Mouse (Mus musculus): ENCODE measurements around the gene Ranbp10.
"Not testable (repeated sequence)": the region's sequence is repeated elsewhere in the genome, so short reads cannot be mapped to it uniquely, and the experiment has no call there.

Ranbp10 gene

DNA sequence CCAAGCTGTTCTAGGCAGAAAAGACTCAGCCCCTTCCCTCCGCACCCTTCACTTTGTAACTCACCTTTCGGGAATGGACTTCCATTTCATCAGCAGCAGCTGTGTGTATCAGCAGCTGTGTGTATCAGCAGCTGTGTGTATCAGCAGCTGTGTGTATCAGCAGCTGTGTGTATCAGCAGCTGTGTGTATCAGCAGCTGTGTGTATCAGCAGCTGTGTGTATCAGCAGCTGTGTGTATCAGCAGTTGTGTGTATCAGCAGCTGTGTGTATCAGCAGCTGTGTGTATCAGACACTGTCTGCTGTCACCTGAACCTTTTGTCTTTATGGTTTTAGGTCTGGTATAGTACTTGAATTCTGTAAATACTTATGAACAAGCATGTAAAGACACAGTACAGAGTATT, 6.6 kb upstream of the Ranbp10 start:
- DNase-seq = not testable (repeated sequence)

DNA sequence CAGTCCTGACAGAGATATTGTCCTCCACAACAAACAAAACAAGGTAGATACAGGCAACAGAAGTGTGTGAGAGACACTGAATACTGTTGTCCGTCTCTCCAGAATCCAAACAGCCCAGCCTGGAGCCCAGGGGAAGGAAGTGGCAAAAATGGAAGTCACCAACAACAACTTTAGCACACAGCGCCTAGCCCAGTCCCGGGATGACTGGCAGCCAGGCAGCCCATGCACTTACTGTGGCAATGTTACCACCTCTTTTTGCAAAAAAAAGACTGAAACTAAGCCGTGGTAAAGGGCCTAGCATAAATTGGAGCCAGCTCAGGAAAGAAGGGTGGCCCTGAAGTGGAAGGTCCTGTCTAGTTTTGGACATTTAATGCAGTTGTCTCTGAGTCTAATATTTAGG, 771 bp downstream of the Ranbp10 start:
- DNase-seq = no peak

DNA sequence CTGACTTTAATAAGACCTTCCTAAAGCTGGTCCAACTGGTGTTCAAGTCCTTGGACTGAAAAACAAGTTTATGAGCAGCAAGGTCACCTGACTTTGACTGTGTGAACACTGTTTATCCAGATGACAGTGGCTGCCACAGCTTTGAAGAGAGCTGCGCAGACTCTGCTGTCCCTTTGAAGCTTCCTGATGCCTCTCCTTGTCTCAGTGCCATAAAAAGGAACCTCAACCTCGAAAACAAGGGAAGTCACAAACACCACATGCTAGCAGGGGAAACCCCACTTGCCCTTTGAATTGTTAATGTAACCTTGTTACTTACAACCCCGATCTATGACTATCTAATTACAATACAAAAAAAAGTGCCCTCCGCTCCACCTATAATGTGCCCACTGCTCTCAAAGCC, 1.6 kb downstream of the Ranbp10 start:
- DNase-seq = no peak

DNA sequence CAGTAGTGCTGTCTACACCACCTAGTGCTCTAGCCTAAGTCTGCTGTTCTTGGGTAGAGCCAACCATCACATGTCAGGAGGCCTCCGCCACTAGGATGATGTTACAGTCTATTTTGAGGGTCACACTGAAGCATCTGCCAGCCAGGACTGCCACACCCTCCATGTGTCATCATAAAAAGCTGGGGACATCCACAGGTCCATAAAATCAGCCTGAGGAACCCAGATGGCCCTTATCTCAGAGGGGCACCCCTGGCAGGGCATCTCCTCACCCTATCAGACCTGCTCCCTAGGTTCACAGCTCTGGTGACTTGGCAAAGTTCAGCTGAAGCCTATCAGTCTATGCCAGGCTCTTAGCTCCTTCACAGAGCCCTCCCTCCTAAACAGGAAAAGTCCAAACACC, 6.2 kb downstream of the Ranbp10 start:
- DNase-seq = no peak

GRCm38 (mm10) chr8:105819659-105820058, 7.5 kb downstream of the Ranbp10 start:
- DNase-seq = no peak

DNA sequence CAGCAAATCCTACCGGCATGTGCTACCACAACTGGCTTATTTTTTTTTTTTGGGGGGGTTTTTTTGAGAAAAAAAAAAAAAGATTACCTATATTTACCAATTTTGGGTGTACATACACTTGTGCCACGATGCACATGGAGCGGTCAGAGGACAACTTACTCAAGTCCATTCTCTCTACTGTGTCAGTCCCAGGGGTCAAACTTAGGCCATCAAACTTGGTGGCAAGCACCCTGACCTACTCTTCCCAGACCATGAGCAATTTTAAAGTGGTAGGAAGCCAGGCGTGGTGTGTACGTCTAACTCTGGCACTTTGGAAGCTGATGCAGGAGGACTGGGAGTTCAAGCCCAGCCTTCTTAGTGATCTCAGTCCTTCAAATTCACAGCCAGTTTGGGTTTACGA, 13.9 kb downstream of the Ranbp10 start:
- DNase-seq = no peak

- DNase-seq = no peak
These were observed 14.6 kb downstream of the Ranbp10 start for GRCm38 (mm10) chr8:105812511-105812910.

DNA sequence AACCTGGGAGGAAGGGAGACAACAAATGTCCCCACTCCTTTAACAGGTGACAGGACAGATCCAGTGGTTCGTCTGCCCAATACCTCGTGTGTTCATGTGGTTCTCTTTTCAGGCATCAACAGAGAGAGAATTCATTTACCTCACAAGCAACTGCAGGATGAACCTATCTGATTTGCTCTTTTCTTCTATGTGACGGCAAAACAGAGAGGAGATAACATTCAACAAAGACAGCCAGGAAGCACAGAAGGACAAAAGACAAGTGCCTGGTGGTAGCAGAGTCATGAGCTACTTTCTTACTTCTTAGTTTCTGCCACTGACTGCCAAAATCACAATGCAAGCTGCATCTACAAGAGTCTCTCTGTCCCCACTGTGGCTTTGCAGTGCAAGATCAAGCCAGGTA, 15.6 kb downstream of the Ranbp10 start:
- DNase-seq = no peak

DNA sequence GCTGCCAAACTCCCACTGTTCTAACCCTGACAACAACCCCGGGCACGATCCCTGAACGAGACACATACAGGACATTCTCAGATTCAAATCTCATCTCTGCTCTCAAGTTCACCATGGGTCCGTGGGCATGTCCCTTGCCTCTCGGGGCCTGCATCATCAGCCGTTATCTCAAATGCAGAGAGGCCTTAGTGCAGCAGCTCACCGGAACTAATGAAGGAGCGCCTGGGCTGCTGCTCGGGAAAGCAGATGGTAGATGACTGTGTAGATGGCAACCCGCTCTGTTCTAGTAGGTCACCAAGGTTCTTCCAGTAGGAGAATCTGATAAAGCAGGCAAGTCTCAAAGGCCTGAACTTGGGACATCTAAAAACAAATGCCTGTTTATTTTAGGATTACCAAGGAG, 16.1 kb downstream of the Ranbp10 start:
- DNase-seq = no peak

DNA sequence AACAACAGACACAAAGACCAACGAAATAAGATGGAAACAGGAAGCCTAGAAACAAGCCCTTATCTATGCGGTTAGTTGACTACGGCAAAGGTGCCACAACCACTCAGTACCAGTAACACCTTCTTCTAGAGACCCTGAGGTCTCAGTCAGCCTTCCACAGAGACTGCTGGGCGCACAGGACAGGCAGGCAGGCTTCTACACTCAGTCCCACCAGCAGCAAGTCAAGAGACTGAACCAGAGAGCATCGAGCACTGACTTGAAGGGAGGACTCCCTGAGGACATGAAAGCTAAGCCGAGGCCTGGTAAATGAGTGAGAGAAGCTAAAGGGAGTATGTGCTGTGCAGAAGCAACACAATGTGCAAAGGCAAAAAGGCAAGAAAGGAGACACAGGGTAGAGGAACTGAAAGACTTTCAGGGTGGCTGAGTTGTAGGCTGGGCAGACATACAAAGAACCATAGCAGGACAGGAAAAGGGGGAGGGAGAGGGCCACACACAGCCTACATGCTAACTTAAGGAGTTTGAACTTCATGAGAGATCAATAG, 16.8 kb downstream of the Ranbp10 start:
- DNase-seq = no peak

- no peak for DNase-seq
These were observed 18.7 kb downstream of the Ranbp10 start for GRCm38 (mm10) chr8:105808480-105808879.

- no peak for DNase-seq
These were observed 19.4 kb downstream of the Ranbp10 start for GRCm38 (mm10) chr8:105807766-105808165.

DNA sequence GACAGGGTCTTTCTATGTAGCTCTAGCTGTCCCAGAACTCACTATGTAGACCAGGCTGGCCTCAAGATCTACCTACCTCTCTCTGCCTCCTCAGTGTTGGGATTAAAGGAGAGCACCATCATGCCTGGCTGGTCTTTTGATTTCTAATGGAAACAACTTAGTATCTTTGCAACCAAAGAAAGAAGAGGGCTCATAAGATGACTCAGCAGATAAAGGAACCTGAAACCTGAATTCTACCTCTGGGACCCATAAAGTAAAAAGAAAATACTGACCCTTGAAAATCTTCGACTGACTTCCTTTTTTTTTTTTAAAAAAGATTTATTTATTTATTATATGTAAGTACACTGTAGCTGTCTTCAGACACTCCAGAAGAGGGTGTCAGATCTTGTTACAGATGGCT, 21.2 kb downstream of the Ranbp10 start:
- no peak for DNase-seq

DNA sequence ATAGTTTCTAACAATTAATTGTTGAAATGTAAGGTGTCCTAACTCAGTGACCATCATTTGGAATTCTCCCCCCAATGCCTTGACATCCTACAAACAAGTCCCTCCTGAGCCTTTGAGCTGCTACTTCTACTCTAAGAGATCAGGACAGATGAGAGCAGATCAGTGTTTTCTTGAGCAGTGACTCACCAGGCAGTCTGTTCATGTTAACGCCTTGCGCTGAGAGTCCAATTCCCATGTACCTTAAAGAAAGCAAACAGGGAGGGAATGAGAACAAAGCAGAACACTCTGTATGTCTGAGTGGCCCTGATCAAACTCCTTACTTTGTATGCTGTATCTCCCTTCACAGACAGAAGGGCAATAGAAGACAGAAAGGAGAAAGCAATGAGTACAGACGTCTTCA, 21.8 kb downstream of the Ranbp10 start:
- no peak for DNase-seq

- no peak for DNase-seq
These were observed 22.4 kb downstream of the Ranbp10 start for GRCm38 (mm10) chr8:105804797-105805196.

- DNase-seq = no peak
These were observed 25.8 kb downstream of the Ranbp10 start for GRCm38 (mm10) chr8:105801153-105801904.

- peak; percentile 58 for DNase-seq
These were observed 27.9 kb downstream of the Ranbp10 start for GRCm38 (mm10) chr8:105799091-105799812.

GRCm38 (mm10) chr8:105798408-105798807, 28.7 kb downstream of the Ranbp10 start:
- no peak for DNase-seq

DNA sequence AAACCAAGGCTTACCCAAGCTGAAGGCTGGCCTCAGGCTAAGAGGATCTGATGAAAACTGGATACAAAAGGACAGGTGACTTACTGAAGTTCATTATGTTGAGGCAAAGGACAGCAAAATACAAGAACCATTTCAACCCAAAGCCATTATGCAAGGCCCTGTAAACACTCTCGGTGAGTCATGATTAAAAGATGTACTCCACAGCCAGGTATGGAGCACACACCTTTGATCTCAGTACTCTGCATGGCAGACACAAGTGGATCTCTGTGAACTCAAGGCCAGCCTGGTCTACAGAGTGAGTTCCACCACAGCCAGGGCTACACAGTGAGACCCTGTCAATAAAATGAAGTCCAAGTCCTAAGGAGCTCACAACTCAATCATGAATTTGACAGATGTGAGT, 31.4 kb downstream of the Ranbp10 start:
- DNase-seq = no peak

DNA sequence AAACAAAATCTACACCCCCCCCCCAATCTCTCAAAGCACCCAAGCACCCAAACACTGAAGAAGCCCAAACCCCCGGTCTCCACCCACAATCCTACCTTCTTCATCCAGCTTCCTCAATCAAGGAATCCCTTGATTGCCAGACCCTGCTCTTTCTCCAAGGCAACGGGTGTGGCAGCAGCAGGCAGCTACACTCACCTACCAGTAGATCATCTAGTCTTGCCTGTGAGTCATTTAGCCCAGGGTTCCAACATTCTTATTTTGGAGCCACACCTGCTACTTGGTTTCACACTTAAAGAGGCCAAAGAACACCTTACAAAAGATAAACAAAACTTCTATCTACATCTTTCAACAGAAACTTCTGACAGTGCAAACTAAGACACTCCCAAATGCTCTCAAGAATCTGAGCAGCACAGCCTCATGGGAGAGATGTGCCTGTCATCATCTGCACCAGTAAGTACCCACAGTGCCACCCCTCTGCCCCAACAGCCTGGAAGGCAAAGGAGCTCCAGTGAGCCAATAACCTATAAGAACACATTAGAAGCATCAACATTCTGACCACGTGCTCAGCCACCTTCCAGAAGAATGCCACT, 33.0 kb downstream of the Ranbp10 start:
- no peak for DNase-seq

DNA sequence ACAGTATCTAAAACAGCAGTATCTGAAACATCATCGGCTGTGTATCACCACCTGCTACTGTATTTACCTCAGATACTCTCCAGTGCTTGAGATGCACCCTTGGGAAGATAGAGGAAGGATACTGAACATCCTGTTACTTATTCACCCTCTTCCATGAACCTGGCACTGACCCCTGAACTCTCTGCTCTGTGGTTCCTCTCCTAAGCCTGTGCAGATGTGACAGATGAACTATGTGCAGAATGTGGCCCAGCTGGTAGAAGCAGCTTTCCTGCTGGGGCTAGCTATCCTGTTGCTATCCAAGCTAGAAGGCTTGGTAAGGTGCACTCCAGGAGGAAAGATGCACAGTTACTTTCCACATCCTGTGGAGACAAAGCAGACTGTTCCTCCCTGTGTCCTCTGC, 33.8 kb downstream of the Ranbp10 start:
- no peak for DNase-seq

DNA sequence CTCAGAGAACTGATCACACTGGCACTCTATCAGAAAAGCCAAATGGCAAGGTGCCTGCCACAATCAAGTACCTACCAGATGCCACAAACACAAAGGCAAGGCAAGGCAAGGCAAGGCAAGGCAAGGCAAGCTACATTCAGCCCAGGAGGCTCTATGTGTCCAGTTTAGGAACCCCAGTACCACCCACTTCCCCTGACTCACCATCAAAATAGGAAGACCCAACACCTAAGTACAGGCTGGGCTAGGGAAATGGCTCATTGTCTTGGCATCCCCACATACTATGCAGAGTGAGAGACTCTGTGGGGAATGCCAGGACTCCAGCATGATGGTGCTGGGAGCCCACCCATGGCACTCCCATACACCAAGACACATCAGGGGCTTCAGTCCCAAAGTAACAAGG, 37.5 kb downstream of the Ranbp10 start:
- no peak for DNase-seq

DNA sequence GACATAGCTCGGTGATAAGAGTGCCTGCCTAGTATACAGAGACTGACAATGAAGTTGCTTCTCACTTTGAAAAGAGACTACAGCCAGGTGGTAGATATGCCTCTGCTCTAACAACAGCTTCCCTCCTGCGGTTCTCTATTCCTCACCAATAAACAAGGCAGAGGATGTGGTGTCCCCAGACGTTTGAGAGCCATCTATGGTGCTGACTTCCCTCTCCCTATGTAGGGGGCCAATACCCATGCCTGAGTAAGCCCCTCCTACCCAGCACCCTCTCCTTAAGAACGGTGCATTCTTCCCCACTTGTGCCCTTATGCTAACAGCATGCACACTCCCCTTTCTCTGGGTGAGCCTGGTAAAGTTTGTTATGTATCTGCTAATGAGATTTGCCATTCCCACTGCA, 38.2 kb downstream of the Ranbp10 start:
- no peak for DNase-seq

DNA sequence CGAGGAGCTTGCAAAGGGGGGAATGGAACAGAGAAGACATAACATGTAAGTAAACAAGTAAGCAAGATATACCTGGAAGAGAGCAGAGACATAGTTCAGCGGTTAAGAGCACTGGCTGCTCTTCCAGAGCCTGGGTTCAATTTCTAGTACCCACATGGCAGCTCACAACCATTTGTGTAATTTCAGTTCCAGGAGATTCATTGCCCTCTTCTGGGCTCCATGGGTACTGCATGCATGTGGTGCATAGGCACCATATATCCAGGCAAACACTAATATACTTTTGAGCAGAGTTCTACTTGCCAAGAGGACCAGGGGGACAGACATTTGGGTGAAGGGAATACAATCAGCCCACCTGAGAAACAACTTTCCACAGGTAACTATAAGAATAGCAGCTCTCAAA, 38.9 kb downstream of the Ranbp10 start:
- DNase-seq = peak; percentile 43
